Mouse (Mus musculus) E14TG2a.4 (cell line): ENCODE data around the gene Wnt6.

ENCODE experiments used
- H3K27me3 ChIP-seq: 2 replicates; pipeline ENCODE4 v1.6.1; 2014; ENCODE audit warnings: low read length, control low read depth; ENCODE audit not compliant: insufficient read depth
- H3K36me3 ChIP-seq: 2 replicates; pipeline ENCODE4 v1.6.1; 2014; ENCODE audit warnings: low read length, control low read depth; ENCODE audit not compliant: insufficient read depth
- H3K4me1 ChIP-seq: replicated peaks from 2 replicates; pipeline ENCODE4 v1.6.1; 2014; ENCODE audit warnings: low read depth, low read length, control low read depth
- H3K4me3 ChIP-seq: replicated peaks from 2 replicates; pipeline ENCODE4 v1.5.1; 2014; ENCODE audit warnings: mild to moderate bottlenecking, low read length
- H3K9me3 ChIP-seq: 2 replicates; pipeline ENCODE4 v1.6.1; 2014; ENCODE audit warnings: low read length, control low read depth
- CTCF ChIP-seq: conservative IDR thresholded peaks from 2 replicates; pipeline ENCODE4 v1.5.1; 2014; ENCODE audit warnings: low read length
- NANOG ChIP-seq: IDR thresholded peaks from 2 replicates; pipeline ENCODE4 v1.6.1; 2014; ENCODE audit warnings: borderline replicate concordance, low read length, mixed read lengths
- POU5F1 ChIP-seq: IDR thresholded peaks from 2 replicates; pipeline ENCODE4 v1.6.1; 2014; ENCODE audit warnings: low read length, borderline replicate concordance

Gene Wnt6

DNA sequence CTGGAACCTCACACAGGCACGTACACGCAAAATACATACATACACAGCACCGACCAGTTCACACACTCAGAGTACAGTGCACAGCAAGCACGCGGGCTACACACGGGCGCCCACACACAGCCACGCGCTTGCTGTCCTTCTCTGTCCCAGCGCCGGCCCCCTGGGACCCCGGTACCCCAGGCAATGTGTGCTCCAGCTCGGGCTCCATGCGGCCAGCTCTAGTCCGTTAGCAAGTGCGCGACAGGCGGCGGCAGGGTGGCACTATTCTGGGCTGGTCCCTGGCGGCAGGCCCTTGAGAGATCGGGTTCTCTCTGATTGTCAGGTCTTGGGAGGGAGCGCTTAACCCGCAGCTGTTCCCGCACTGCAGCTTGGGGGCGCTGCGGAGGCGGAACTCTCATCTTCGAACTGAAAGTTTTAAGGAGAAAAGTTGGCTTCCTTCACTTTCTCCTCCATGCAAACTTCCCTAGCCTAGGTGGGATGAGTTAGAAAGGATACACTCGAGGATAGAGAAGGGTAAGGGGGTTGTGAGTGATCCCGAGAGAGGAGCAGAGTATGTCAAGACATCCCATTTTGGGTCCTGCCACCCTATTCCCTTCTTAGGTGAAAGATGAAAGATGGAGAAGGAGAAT is 22.9 kb upstream of the Wnt6 start, which contains the start of gene Prkag3:
TSS of gene Prkag3 (minus strand) at position 579 of the 629 bp plus-strand sequence.
- Histone ChIP-seq H3K36me3 (no peaks in the 10 kb centered on the region), H3K4me3 (peak within 1 kb of the TSS; percentile 74), H3K9me3 (no peaks in the 10 kb centered on the region), H3K4me1 (peaks cover 28% of the 10 kb centered on the region), H3K27me3 (peaks cover 60% of the 10 kb centered on the region)
- peak; percentile 70 for TF ChIP-seq CTCF
- TF ChIP-seq NANOG = no peak

DNA sequence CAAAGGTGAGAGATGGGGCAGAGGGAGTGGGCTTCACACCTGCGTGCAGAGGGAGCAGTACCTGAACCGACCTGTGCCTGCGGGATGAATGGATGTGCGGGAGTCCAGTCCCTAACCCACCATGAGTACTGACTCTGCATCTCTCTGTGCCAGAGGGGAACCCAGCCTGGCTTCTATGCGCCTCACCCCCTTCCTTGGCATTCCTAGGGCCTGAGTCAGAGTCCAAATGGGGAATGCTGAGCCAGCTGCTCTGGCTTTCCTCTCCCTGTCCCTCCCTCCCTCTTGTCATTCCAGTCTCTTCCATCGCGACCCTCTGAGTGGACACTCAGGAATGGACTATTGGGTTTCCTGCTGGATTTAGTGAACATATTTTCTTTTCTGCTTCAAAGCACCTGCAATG is 22.4 kb upstream of the Wnt6 start:
- Histone ChIP-seq H3K9me3 (no peaks in the 10 kb centered on the region), H3K4me3 (no peak overlapping the region), H3K27me3 (peaks cover 60% of the 10 kb centered on the region), H3K36me3 (no peaks in the 10 kb centered on the region), H3K4me1 (peaks cover 33% of the 10 kb centered on the region)
- no peak for TF ChIP-seq NANOG
- no peak for TF ChIP-seq POU5F1
- no peak for TF ChIP-seq CTCF

DNA sequence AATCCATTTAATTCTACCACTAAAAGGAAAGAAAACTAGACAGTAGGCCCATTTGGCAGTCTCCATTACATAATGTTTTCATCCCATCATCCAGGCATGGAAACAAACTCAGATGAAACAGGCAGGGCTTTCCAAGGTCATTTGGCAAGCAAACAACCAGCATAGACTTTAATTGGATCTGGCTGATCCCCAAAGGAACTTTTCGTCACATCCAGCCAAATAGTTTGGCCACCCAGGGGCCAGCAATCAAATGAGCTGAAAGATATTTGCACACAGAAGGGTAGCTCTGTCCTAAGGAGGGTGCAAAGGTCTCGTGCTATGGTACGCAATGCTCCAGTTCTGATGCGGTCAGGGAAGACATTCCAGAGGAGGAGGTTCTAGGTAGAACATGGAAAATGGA is 21.0 kb upstream of the Wnt6 start:
- peaks cover 55% of the 10 kb centered on the region for H3K27me3 ChIP-seq
- TF ChIP-seq CTCF (no peak), NANOG (no peak), POU5F1 (no peak)
- H3K9me3 ChIP-seq = no peaks in the 10 kb centered on the region
- H3K36me3 ChIP-seq = no peaks in the 10 kb centered on the region
- peaks cover 39% of the 10 kb centered on the region for H3K4me1 ChIP-seq
- no peak overlapping the region for H3K4me3 ChIP-seq

DNA sequence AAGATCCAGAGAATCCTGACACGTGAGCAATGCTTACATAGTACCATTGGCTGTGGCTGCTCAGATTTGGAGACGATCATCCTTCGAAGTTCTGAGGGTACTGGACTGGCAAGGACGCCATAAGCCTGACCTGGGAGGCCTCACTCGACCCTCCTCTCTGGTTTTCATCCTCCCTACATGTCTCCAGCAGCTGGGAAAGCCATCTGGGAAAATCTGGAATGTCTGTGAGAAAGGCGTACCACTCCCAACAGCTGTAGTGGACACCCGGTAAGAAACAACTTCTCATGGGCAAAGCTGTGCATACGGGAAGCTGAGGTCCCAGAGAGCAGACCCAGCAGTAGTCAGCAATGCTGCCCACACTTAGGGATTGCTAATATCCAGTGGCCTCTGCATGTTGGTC is 19.5 kb upstream of the Wnt6 start:
- no peaks in the 10 kb centered on the region for H3K36me3 ChIP-seq
- H3K4me1 ChIP-seq = peaks cover 37% of the 10 kb centered on the region
- no peak overlapping the region for H3K4me3 ChIP-seq
- H3K9me3 ChIP-seq = no peaks in the 10 kb centered on the region
- peaks cover 43% of the 10 kb centered on the region for H3K27me3 ChIP-seq
- no peak for TF ChIP-seq POU5F1
- no peak for TF ChIP-seq NANOG
- no peak for TF ChIP-seq CTCF

DNA sequence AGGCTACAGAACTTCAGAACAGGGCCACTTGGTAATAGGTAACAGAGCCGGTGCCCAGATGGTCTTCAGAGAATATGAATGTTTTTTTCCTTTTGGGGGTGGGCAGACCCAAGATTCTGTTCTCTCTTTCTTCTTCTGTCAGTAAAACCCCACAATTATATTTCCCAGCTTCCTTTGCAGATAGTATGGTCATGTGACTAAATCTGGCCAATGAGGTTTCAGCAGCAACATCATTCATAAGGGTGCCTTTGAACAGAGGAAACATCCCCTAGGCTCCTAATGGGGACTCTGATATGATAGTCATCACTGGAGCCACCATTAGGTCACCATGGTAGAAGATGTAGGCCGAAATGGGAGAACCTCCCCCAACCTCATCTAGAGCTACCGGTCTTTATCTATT is 18.9 kb upstream of the Wnt6 start:
- Histone ChIP-seq H3K4me3 (no peak overlapping the region), H3K36me3 (no peaks in the 10 kb centered on the region), H3K9me3 (no peaks in the 10 kb centered on the region), H3K4me1 (peaks cover 30% of the 10 kb centered on the region), H3K27me3 (peaks cover 36% of the 10 kb centered on the region)
- TF ChIP-seq CTCF (no peak), NANOG (no peak), POU5F1 (no peak)

DNA sequence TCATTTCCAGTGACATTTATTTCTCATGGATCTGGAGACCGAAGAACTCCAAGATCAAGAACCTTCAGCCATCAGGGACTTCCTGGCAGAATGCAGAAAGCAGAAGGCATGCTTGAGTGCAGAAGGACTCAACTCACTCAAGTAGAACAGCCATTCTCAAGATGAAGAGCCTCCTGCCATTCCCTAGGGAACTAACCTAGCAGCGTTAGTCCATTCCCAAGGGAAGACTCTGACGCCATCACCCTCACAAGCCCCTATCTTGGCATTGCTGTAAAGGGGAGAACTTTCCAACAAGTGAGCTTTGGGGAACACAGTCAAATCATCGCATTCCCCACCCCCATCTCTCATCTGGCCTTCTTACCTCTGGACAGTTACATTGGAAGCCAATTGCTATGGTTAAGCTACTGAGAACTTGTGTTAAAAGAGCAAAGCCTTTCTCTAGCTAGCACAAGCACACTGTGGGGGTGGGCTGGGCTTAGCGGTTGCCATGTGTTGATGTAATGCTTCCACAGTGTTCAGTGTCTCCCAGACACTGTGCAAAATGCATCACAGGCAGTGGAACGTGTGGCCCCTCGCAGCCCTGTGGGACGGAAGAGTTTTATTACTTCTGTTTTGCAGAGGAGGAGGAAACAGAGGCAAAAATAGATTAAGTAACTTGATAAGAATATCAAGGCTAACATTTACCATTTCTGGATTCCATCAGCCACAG is 18.3 kb upstream of the Wnt6 start:
- H3K27me3 ChIP-seq = peaks cover 30% of the 10 kb centered on the region
- peaks cover 24% of the 10 kb centered on the region for H3K4me1 ChIP-seq
- no peak for TF ChIP-seq CTCF
- TF ChIP-seq POU5F1 = no peak
- no peak for TF ChIP-seq NANOG
- H3K36me3 ChIP-seq = no peaks in the 10 kb centered on the region
- H3K9me3 ChIP-seq = no peaks in the 10 kb centered on the region
- no peak overlapping the region for H3K4me3 ChIP-seq

DNA sequence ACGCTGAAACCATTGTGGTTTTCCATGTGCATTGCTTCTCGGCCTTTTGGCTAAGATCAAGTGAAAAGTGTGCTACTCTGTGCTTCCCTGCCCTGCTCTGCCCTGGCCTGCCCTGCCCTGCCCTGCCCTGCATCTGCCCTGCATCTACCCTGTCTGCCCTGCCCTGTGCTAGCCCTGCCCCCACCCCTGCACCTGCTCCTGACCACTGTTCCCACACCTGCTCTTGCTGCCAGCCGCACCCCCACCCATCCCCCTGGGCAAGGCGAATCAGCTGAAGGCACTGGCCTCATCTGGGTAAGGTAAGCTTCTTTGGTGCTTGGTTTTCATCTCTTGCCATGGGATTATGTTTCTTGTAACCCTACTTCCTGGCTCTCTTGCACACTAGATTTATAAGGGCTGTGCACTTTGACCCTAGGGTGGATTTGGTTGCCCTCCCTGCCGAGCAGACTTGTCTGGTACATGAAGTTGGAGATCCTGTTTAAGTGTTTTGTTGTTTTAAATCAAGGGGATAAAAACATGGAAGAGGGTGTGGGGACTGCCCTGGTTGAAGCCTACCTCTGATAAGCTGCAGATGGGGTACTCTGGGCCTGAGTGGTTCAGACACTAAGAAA is 17.4 kb upstream of the Wnt6 start:
- TF ChIP-seq POU5F1 = no peak
- Histone ChIP-seq H3K27me3 (peaks cover 25% of the 10 kb centered on the region), H3K9me3 (no peaks in the 10 kb centered on the region), H3K36me3 (no peaks in the 10 kb centered on the region), H3K4me1 (peaks cover 17% of the 10 kb centered on the region), H3K4me3 (no peak overlapping the region)

DNA sequence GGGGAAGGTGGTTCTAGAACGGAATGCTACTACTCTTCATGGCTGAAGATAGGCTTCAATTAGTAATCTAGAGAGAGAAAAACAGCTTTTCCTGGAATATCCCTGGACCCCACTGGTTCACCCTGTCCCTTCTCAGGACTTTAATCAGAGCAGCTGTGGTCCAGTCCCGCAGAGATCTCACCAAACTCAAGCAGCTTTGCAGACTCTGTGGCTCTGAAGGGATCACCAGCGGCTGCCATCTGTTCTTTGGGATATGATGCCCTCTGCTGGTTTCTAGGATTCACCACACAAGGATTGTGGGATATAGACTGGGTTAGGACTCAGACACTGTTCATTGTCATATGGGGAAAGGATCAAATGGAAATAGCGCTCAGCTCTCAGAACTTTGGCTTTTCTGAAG is 11.9 kb upstream of the Wnt6 start:
- peak; percentile 55 for TF ChIP-seq CTCF
- TF ChIP-seq POU5F1 = no peak
- TF ChIP-seq NANOG = no peak
- Histone ChIP-seq H3K4me3 (no peak overlapping the region), H3K4me1 (peaks cover 1% of the 10 kb centered on the region; the same call in 1 of the 2 replicates), H3K9me3 (no peaks in the 10 kb centered on the region), H3K27me3 (peaks cover 28% of the 10 kb centered on the region), H3K36me3 (no peaks in the 10 kb centered on the region)

DNA sequence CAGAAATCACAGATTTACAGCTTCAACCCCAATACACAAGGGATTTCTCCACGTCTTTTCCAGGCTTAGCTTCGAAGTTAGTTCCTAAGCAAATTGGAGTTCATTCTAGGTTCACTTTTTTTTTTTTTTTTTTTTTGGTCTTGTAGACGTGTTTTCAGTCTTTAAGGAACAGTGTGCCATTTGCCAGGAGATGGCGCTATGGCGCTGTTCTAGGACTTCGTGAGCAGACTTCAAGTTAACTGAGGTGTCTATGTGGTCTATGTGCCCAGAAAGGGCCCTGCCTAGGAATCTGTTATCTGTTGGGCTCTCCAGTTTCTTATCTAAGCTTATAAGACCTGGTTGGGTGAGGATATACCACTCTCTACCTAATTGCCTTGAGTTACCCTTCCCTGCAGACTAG is 8.6 kb upstream of the Wnt6 start:
- TF ChIP-seq NANOG (no peak), POU5F1 (no peak), CTCF (peak; percentile 70)
- Histone ChIP-seq H3K4me3 (no peak overlapping the region), H3K4me1 (no peaks in the 10 kb centered on the region; the same call in 1 of the 2 replicates), H3K36me3 (no peaks in the 10 kb centered on the region), H3K27me3 (peaks cover 58% of the 10 kb centered on the region), H3K9me3 (no peaks in the 10 kb centered on the region)
